In the genomic region with DNA sequence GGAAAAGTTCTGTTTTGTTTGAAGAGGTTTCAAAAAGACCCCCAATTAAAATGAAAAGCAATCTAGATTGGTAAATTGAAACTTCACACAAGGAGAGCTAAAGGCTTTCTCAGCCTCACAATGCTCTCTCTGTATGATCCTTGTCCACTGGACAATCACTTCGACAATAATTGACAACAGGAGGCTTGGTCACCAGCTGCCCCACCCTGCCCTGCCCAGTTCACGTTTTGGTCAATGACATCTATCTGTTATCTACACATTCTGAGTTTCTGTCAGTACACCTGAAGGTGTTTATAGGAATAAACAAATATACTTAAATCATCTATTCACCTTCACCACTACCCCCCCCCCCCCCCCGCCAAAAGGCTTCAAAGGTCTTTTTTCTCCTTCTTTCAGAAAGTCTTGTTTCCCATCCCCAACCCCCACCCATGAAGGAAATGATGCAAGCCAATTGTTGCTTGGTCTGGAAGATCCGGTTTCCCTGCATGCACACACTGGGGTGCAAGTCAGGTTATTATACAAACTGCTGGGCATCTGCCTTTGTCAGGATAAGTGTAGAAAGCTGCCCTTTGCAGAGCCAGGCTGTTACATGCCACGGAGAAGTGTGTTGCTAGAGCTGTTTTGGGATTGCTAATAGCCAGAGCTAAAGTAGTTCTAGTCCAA, we compare ENCODE assay signal across 13 mouse cellular contexts. TPM values are rescaled to one million over a fixed set of nuclear protein-coding genes. Genes with fewer than 3 reads are reported as not detected.
DNase-seq lines count a peak whose midpoint lies in the region; ATAC-seq and TF ChIP-seq lines count a peak whose summit lies in the region.
"Had no signal": no experiment of that assay in that cellular context is flagged by ENCODE, and none has a peak within 500 bp of the region (broad histone marks: within the 10 kb centered on the region; RNA-seq: fewer than 3 reads in every experiment).

No protein-coding gene starts in this region.

- H3ac ChIP-seq in myocyte (ENCODE audit: control insufficient read depth, insufficient read length): no peak overlapping the region

- peak; percentile 26; the same call in 1 of the 2 replicates for ATAC-seq in cerebellum, adult (ENCODE audit: insufficient number of reproducible peaks, low FRiP score, low TSS enrichment)
- ATAC-seq in kidney, embryonic 16.5 days (ENCODE audit: low FRiP score, low TSS enrichment): no peak
- ATAC-seq in granulocyte monocyte progenitor cell, adult 5-6 weeks (replicated peaks; ENCODE audit: poor library complexity, severe bottlenecking): peak; percentile 55

- DNase-seq in cerebellum, adult 8-10 months: no peak
- DNase-seq in kidney, postnatal 10 days: peak; percentile 19
- DNase-seq in adrenal gland, adult (ENCODE audit: inconsistent age in 2 of 2, low spot score in 1 of 2): no peak
- no peak for DNase-seq in liver
- DNase-seq: adrenal gland, postnatal 25 days; kidney, postnatal 14 days; layer of hippocampus, postnatal 36 days had no signal

- H3K27me3 ChIP-seq in kidney, embryonic 16.5 days (ENCODE audit: insufficient read depth, low read length): no peaks in the 10 kb centered on the region
- no peaks in the 10 kb centered on the region for H3K27me3 ChIP-seq in myocyte (ENCODE audit: control insufficient read depth, insufficient read depth, insufficient read length)
- H3K27me3 ChIP-seq: forebrain, embryonic 12.5 days; limb, embryonic 13.5 days had no signal

- no peak for TF ChIP-seq POLR2A in myocyte (IDR thresholded peaks at IDR 0.05; ENCODE audit: insufficient read length, low read depth)

- WGBS in kidney, embryonic 16.5 days: 44% methylated on average over 5 of the region's 5 CpGs

- H3K27ac ChIP-seq in kidney, embryonic 16.5 days (ENCODE audit: low read length): no peak overlapping the region
- H3K27ac ChIP-seq: forebrain, embryonic 12.5 days; limb, embryonic 13.5 days had no signal

- no peaks in the 10 kb centered on the region for H3K36me3 ChIP-seq in kidney, embryonic 16.5 days (ENCODE audit: insufficient read depth, low read length)
- no peaks in the 10 kb centered on the region for H3K36me3 ChIP-seq in myocyte (ENCODE audit: control insufficient read depth, insufficient read depth)
- H3K36me3 ChIP-seq: forebrain, embryonic 12.5 days; limb, embryonic 13.5 days had no signal

- H3K4me1 ChIP-seq in kidney, embryonic 16.5 days (ENCODE audit: insufficient read depth, low read length): 0 out of 2 replicates have a peak, but pooled peaks cover 5% of the 10 kb centered on the region
- H3K4me1 ChIP-seq: forebrain, embryonic 12.5 days; limb, embryonic 13.5 days had no signal

- no peaks in the 10 kb centered on the region for H3K9me3 ChIP-seq in kidney, embryonic 16.5 days (ENCODE audit: low read length)
- H3K9me3 ChIP-seq: forebrain, embryonic 12.5 days; limb, embryonic 13.5 days had no signal

- H3K4me2 ChIP-seq in kidney, embryonic 16.5 days (replicated peaks; ENCODE audit: low read depth, low read length): no peak overlapping the region
- peak overlapping the region; percentile 25 for H3K4me2 ChIP-seq in myocyte (ENCODE audit: low read depth)
- H3K4me2 ChIP-seq: forebrain, embryonic 12.5 days; limb, embryonic 13.5 days had no signal

- no peak overlapping the region for H3K4me3 ChIP-seq in kidney, embryonic 16.5 days (ENCODE audit: low read length)
- H3K4me3 ChIP-seq in myocyte: no peak overlapping the region
- H3K4me3 ChIP-seq: forebrain, embryonic 12.5 days; limb, embryonic 13.5 days had no signal

- no peak overlapping the region for H3K9ac ChIP-seq in kidney, embryonic 16.5 days (replicated peaks; ENCODE audit: low read length)
- H3K9ac ChIP-seq: forebrain, embryonic 12.5 days; limb, embryonic 13.5 days had no signal

- H3K79me2 ChIP-seq in myocyte (ENCODE audit: control insufficient read depth, insufficient read depth): no peaks in the 10 kb centered on the region

TF ChIP-seq in myocyte, 11 proteins besides CTCF, POLR2A, EP300 and RAD21:
- TF ChIP-seq MYOG (IDR thresholded peaks at IDR 0.05; ENCODE audit: control insufficient read depth in 1 of 3, insufficient read depth in 1 of 3, insufficient read length in 2 of 3, low read depth in 2 of 3) (no peak), CEBPB (IDR thresholded peaks at IDR 0.05; ENCODE audit: insufficient read depth, poor library complexity, severe bottlenecking) (peak; percentile 45; the same call in 1 of the 2 replicates)

RNA-seq across cellular contexts. Expression of gene Ppp1cb, which starts 20.6 kb away (rescaled TPM):
- 190 and 195 TPM in 2 replicates for polyA plus RNA-seq in kidney, embryonic 16.5 days (2015; fragmentation: Nextera tagmentation; extraction: Ambion mirVana)
- 112 and 221 TPM in 2 replicates for total RNA-seq in granulocyte monocyte progenitor cell, adult 5-6 weeks (2014; fragmentation: Nextera tagmentation)
- 282 and 366 TPM in 2 replicates for total RNA-seq in granulocyte monocyte progenitor cell, adult 5-6 weeks (2017)
- 62.5 TPM for polyA plus RNA-seq in myocyte (2012; fragmentation: generic; extraction: Trizol)
